Mouse (Mus musculus) layer of hippocampus, adult 9-11 months (tissue): Measurements from ENCODE around the gene Slc38a4.

Experiments
- DNase-seq: peaks from one replicate; pipeline ENCODE4 v3.0.0; 2022

The Slc38a4 gene

DNA sequence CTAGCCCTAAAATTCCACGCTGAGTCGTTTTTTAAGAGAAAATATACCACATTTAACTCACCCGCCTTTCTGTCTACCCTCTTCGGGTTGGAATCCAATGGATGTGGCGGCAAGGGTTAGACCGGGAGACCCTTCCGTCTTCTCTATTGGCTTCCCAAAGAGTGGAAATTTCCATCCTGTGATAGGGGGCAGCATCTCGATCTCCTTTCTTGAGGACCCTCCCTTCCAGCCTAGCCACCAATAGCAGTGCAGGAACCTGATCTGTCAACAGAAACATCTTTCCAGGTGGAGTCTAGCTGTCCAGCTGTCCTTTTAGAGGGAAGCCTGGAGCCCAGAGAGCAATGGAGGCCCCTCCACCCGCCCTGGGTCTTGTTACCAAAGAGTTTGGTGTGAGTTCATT lies at the start of gene Slc38a4:
TSS of gene Slc38a4 (minus strand) at position 163 of the 400 bp plus-strand sequence.
- DNase-seq: no peak

- no peak for DNase-seq
Observed at GRCm38 (mm10) chr15:97104889-97105391, 49.2 kb upstream of the Slc38a4 start.

GRCm38 (mm10) chr15:97104048-97104447 lies 48.3 kb upstream of the Slc38a4 start:
- no peak for DNase-seq

GRCm38 (mm10) chr15:97102811-97103210 lies 47.1 kb upstream of the Slc38a4 start:
- DNase-seq: no peak

DNA sequence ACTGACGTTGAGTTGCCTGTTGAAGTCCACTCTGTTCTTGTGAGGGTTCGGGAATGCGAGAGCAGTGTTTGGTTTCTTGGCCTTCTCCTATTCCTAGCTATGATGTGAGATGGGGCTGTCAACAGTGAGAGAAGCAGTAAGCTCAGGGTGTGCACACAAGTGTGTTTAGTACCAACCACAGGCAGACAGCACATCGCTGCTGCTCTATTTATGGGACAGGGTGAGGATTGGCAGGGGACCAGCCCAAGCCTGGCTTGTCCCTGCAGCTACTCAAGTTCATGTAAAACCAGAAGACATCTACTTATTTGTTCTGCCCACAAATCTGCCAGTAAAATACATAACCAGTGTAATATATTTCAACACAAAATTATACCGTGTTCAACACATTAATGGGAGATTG lies 46.4 kb upstream of the Slc38a4 start:
- DNase-seq: no peak

GRCm38 (mm10) chr15:97099101-97099500 lies 43.3 kb upstream of the Slc38a4 start:
- DNase-seq: no peak

DNA sequence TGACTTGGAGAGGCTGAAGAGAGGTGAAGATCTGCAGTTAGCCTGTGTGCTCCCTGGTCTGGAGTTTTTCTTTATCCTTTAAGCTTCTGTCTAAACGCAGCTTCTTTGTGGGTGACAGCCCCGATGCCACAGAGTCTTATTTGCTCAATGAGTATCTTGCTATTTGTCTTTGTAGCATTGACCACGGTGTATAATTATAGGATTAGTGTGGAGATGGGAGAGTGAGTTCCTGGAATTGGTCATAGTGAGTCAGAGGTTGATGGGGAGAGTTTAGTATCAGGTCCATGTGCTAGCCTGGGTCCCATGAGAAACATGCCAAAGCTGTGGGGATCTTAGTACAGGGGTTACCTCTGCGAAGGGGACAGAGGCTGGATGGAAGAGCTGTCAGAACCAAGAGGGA lies 41.8 kb upstream of the Slc38a4 start:
- no peak for DNase-seq

DNA sequence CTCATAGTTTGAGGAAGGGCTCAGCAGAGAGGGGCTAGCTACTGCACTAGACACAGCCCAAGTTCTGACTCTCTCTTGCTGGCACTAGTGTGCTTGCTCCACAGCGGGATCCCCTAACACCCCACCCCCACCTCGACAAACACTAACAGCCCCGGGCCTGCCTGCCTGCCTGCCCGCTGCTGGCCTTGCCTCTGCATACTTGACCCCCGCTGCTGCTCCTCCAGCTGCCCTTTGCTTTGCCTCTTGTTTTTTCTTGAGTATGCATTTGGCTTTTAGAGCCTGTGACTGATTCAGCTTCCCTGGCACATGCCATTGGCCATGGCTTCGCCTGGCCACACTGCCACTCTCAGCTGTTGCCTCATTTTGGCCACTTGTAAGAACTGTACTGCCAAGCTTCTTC lies 33.8 kb upstream of the Slc38a4 start:
- no peak for DNase-seq

GRCm38 (mm10) chr15:97085833-97086232 lies 30.1 kb upstream of the Slc38a4 start:
- no peak for DNase-seq

GRCm38 (mm10) chr15:97077665-97078064 lies 21.9 kb upstream of the Slc38a4 start:
- DNase-seq: no peak

DNA sequence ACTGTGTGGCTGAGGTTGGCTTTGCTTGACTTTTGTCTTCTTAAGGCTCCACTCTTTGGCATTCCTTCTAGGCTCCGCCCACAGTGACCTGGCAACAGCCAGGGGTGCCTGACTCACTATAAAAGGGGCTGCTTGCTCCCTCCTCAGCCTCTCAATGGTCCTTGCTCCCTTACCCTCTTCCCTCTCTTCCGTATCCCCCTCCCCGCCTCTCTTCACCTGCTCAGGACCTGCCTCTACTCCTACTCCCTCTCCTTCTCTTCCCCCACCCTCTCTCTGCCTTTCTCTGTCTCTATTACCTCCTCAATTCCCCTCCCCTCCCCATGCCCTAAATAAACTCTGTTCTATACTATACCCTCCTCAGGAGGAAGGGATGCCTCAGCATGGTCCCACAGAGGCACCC lies 20.3 kb upstream of the Slc38a4 start:
- no peak for DNase-seq

GRCm38 (mm10) chr15:97075240-97075639 lies 19.5 kb upstream of the Slc38a4 start:
- no peak for DNase-seq

DNA sequence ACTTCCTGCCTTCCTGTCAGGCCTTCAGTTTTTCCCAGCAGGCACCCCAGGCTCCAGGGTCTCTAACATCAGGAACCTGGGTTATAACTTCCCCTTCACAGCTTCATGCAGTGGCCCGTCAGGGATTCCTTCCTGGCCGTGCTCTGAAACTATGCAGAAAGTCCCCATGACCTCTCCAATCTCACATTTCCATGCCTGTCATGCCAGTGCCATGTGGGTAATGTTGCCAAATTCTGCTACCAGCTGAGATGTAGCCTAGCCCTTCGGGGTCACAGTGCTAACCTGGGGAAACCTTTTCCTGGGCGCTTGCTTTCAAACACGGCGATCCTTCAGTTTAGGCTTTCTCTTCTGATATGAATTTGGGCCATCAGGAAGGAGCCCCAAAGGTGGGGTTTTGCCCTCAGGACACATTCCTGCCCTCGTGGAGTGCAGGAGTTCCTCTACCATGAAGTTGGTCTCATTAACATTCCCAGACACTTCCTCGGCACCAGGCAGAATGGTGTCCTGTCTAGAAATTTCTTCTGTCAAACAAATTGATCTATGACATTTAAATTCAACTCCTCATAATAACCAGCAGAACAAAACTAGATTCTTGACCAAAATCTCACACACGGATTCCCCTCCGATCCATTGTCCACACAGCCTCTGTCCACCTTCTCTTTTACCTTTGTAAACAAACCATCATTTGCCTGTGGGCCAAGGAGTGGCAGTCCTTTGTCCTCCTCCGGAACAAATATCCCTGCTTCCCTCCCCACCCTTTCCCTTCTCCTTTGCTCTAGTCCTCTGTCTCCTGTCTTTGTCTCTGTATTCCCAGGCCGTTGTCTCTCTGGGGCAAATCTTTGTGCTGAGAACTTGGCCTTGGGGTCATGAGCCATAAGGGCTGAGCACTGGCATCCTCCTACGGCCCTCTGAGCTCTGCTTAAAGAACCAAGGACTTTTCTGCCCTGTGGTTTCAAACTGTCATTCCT lies 17.4 kb upstream of the Slc38a4 start:
- DNase-seq: no peak

- DNase-seq: no peak
Observed at GRCm38 (mm10) chr15:97067340-97068136, 11.8 kb upstream of the Slc38a4 start.

DNA sequence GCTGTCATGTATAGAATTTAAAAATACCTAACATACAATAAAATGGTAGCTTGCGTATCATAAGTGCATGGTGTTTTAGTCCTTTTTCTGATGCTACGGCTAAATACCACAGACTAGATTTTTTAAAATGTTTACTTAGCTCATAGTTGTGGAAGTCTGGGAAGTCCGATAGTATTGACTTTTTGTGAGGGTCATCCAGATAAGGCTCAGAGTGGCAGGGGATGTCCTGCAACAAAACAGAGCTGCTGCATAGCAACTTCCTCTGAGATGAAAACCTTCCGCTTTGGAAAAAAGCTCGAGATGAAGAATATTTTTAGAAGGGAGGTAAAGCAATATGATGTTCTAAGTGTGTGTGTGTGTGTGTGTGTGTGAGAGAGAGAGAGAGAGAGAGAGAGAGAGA lies 11.2 kb upstream of the Slc38a4 start:
- no peak for DNase-seq

DNA sequence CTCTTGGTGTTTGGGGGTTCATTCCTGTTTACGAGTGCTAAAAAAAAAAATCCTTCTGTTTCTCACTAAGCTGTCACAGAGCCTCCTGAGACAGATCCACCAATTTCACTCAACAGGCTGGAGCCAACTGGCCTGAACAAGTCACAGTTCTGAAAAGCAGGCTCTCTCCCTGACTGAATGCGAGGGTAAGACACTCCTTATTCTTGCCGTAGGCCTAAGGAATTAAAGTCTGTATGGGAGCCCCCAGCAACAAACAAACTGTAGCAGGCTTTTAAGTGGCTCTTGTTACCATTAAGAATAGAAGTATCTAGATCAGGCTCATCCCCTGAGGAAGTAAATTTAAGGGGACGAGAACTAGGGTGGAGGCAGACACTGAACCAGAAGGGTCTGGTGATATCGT lies 7.5 kb upstream of the Slc38a4 start:
- DNase-seq: no peak

DNA sequence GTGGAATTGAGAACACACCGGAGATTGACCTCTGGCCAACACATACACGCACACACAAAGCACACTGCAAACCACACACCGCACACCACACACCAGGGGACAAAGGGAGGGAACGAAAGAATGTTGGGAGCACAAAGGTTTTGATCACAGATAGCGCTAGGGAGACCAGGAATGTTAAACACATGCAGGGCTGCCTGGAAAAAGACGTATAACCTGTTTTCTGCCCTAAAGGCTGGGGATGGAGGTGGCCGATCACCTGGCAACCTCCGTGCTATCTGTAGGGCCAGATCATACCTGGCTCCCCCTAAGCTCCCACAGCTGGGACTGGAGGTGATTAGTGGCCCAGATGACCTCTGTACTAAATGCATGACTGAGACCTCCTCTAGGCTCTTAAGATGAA lies 5.2 kb upstream of the Slc38a4 start:
- DNase-seq: no peak

DNA sequence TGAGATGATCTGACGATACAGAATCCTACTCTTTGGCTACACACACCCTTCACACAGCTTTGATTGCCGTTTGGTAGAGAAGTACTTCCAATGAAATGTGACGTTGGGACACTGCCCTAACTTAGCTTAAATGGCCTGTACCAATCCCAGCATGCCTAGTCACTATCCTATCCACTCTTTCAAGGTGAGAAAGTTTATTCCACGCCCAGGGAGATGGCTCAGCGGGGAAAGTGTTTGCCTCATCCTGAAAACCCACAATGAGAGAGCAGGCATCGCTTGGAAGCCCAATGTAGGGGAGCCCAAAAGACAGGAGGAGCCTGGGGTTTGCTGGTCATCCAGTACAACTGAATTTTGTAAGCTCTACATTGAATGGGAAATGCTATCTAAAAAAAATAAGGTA lies 4.8 kb upstream of the Slc38a4 start:
- no peak for DNase-seq

- no peak for DNase-seq
Observed at GRCm38 (mm10) chr15:97060102-97060501, 4.3 kb upstream of the Slc38a4 start.

- DNase-seq: no peak
Observed at GRCm38 (mm10) chr15:97059071-97060041, 3.6 kb upstream of the Slc38a4 start.

DNA sequence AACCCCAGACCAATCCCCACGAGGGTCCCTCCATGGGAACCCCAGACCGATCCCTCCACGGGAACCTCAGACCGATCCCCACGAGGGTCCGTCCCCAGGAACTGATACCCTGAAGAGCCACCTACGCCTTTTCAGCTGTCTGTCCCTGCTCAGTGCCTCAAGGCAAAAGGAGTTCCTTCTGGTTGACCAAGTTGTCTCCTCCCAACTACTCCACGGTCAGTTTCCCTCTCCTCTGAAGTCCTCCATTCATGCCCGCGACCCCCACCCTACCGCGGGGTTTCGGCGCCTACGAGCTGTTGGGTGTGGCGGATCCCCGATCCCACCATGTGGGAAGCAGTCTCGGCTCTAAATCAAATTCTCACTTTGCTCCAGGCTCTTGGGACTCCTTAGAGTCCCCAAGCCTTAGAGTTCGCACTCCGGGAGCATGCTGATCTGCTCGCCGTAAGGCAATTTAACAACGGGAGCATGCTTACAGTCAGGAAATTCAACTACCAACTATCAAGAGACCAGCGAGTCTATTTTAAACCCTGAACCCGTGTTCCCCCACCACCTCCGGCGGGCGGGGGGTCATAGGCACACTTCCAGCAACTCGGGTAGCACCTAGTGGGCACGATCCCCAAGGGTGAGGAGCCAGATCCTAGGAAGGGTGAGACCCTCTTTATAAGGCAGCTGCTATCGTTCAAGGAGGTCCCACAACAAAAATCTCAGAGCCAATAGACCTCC lies 828 bp downstream of the Slc38a4 start:
- no peak for DNase-seq

DNA sequence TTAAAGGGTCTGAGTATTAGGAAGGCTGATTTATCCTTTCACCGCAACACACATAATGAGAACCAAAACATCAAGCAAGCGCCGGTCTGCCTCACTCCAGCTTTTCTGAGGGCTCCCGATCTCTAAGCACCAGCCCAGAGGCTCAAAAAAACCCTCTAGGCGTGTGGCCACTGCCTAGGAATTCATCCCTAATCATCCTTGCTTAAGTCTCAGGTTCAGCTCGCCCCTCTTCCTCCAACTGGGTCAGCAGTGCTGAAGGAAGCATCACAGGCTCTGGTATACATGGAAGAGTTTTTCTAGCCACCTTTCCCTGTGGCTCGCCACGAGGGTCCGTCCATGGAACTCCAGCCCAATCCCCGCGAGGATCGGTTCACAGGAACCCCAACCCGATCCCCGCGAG lies 1.6 kb downstream of the Slc38a4 start:
- DNase-seq: no peak
